Mouse (Mus musculus) stomach, embryonic 15.5 days (tissue): ENCODE results near the gene Grik5. TPM values are rescaled to one million over a fixed set of nuclear protein-coding genes. Genes with fewer than 3 reads are reported as not detected.
"Not testable (repeated sequence)": the region's sequence is repeated elsewhere in the genome, so short reads cannot be mapped to it uniquely, and the experiment has no call there.

Experiments used
- ATAC-seq: fragments of 200-750 bp; cut with Nextera tagmentation; 2 replicates; pipeline ENCODE4 v1.8.0; 2017; ENCODE audit warnings: low read depth, moderate number of reproducible peaks, moderate TSS enrichment; ENCODE audit not compliant: insufficient read depth, low FRiP score
- H3K27ac ChIP-seq: fragments of 300-500 bp; sonication (generic); 2 replicates; pipeline ENCODE4 v1.5.1; 2015; ENCODE audit warnings: mild to moderate bottlenecking, inconsistent platforms
- H3K27me3 ChIP-seq: fragments of 300-500 bp; sonication (generic); replicated peaks from 2 replicates; pipeline ENCODE4 v1.6.1; 2015; ENCODE audit warnings: inconsistent platforms
- H3K36me3 ChIP-seq: fragments of 300-500 bp; sonication (generic); 2 replicates; pipeline ENCODE4 v1.6.1; 2015; ENCODE audit warnings: inconsistent platforms
- H3K4me1 ChIP-seq: fragments of 300-500 bp; sonication (generic); 2 replicates; pipeline ENCODE4 v1.6.1; 2015; ENCODE audit warnings: inconsistent platforms
- H3K4me2 ChIP-seq: fragments of 300-500 bp; sonication (generic); 2 replicates; pipeline ENCODE4 v1.6.1; 2015; ENCODE audit warnings: mild to moderate bottlenecking, inconsistent platforms
- H3K4me3 ChIP-seq: fragments of 300-500 bp; sonication (generic); replicated peaks from 2 replicates; pipeline ENCODE4 v1.5.1; 2015; ENCODE audit warnings: inconsistent platforms
- H3K9ac ChIP-seq: fragments of 300-500 bp; sonication (generic); 2 replicates; pipeline ENCODE4 v1.6.1; 2015; ENCODE audit warnings: inconsistent platforms
- H3K9me3 ChIP-seq: fragments of 300-500 bp; sonication (generic); 2 replicates; pipeline ENCODE4 v1.6.1; 2016; ENCODE audit warnings: inconsistent platforms
- WGBS: fragments of 180-500 bp; shearing (Covaris S2); methylation state at CpG from one replicate; pipeline ENCODE4 v1.1.7; 2015; 5-methylcytosine and 5-hydroxymethylcytosine counted together
- polyA plus RNA-seq: library from polyadenylated mRNA; unstranded; fragments of >200 nt; fragmentation: Nextera tagmentation; extraction: Ambion mirVana; gene quantifications from 2 replicates; pipeline ENCODE4 v1.2.1, GENCODE M21; 2015

The Grik5 gene
- polyA plus RNA-seq, 1 experiment from 2014 or later = 6.3 TPM

DNA sequence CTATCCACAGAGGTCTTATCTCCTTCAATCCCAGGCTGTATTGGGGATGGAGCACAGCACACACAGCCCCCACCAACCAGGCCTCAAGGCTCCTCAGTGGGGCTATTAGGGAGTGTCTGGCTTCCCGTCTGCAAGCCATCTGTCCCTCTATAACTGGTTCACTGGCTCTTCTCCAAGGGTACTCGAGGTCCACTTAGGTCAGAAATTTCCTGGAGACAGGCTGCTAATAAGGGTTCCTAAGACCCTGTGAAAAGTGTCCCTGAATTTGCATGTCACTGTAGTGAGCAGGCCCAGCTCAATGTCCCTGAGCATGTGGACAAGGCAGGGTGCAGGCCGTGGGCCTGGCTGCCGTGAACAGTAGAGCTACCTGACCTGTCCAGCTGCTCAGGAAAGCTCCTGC is 15.2 kb downstream of the Grik5 start:
- no peak overlapping the region for H3K27ac ChIP-seq

DNA sequence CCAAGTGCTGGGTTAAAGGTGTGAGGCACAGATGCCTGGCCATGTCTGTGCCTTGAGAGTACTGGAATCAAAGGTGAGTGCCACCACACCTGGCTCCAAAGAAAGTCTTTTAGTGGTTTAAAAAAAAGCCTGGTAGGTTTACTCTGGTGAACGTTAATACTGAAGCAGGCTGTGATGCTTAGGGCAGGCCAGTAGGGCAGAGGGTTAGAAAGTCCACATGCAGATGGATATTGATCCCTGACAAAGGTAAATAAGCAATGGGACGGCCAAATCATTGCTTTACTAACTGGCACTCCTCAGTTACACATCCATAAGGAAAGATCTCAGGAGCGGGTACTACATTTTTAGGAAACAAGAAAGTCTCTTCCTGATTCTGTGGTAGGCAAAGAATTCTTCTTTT is 19.6 kb downstream of the Grik5 start:
- WGBS = 67% methylated on average over 3 of the region's 3 CpGs
- Histone ChIP-seq H3K9ac (no peak overlapping the region), H3K9me3 (no peaks in the 10 kb centered on the region), H3K4me1 (no peaks in the 10 kb centered on the region), H3K27me3 (no peaks in the 10 kb centered on the region), H3K4me2 (no peak overlapping the region), H3K27ac (no peak overlapping the region), H3K4me3 (no peak overlapping the region), H3K36me3 (peaks cover 13% of the 10 kb centered on the region)
- no peak for ATAC-seq

More for the DNA sequence above, 15.2 kb downstream of the Grik5 start:
- Histone ChIP-seq H3K4me1 (no peaks in the 10 kb centered on the region), H3K4me3 (no peak overlapping the region), H3K9ac (no peak overlapping the region), H3K27me3 (no peaks in the 10 kb centered on the region), H3K36me3 (peaks cover 13% of the 10 kb centered on the region), H3K9me3 (no peaks in the 10 kb centered on the region), H3K4me2 (no peak overlapping the region)
- WGBS = 56% methylated on average over 4 of the region's 4 CpGs
- ATAC-seq = no peak

DNA sequence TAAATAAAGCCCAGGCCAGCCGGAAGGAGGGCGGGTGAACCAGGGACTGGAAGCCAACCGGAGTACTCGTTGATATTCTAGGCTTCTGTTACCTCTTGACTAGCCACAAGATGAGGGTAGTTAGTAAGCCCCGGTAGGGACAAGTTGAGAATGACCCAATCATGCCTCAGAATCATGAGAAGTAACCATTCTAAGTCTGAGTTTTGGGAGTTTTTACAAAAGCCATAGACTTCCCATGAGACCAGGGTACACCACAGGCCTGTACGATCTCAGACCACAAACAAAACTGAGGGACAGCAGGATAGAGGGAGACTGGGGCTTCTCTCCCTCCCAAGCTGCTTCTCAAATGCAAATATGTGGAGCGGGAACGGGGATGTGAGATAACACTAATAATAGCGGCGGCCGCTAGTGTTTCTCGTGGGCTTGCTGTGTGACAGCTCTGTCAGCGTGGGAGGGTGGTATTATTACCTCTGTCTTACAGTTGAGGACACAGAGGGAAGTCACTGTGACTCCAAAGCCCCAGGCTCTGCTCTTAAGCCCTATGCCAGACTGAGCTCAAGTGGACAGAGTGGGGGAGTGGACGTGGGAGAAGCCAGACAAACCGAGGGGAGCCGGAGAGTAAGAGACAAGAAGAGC is 22.7 kb downstream of the Grik5 start:
- H3K4me1 ChIP-seq = no peaks in the 10 kb centered on the region
- H3K9me3 ChIP-seq = no peaks in the 10 kb centered on the region
- 79% methylated on average over 16 of the region's 16 CpGs for WGBS
- H3K36me3 ChIP-seq = peaks cover 22% of the 10 kb centered on the region
- no peak overlapping the region for H3K27ac ChIP-seq
- ATAC-seq = no peak
- no peak overlapping the region for H3K9ac ChIP-seq
- H3K27me3 ChIP-seq = no peaks in the 10 kb centered on the region
- H3K4me2 ChIP-seq = no peak overlapping the region
- no peak overlapping the region for H3K4me3 ChIP-seq

DNA sequence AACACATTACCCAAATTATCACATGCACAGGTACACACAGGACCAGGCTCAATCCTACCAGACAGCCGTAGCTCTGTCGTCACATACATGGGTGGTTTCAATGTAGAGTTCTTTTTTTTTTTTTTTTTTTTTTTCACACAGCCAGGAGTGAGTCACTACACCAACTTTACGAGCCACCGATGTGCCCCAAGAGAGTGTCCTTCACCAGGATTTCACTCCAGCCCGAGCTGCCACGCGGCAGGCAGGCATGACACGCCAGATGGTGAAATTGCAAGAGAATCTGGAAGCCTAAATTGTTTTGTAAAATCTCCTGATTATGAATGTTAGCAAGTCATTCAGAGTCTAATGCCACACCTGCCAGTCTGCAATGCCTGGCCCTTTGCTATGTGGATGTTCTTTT is 24.8 kb downstream of the Grik5 start:
- H3K27me3 ChIP-seq = no peaks in the 10 kb centered on the region
- no peak overlapping the region for H3K9ac ChIP-seq
- peaks cover 30% of the 10 kb centered on the region for H3K36me3 ChIP-seq
- 91% methylated on average over 8 of the region's 8 CpGs for WGBS
- H3K27ac ChIP-seq = no peak overlapping the region
- H3K4me1 ChIP-seq = no peaks in the 10 kb centered on the region
- H3K9me3 ChIP-seq = no peaks in the 10 kb centered on the region
- ATAC-seq = no peak
- no peak overlapping the region for H3K4me2 ChIP-seq
- H3K4me3 ChIP-seq = no peak overlapping the region

DNA sequence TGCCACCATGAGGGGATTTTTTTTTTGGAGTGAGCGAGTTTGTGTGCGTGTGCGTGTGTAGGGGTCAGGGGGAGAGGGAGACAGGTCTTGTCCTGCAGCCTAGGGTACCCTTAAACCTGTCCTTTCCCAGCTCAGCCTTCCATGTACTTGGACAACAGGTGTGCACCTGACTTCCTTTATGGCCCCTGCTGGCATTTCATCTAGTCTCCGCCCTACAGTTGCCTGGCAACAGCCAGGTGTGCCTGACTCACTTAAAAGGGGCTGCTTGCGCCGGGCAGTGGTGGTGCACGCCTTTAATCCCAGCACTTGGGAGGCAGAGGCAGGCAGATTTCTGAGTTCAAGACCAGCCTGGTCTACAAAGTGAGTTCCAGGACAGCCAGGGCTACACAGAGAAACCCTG is 27.5 kb downstream of the Grik5 start:
- not testable (repeated sequence) for H3K4me1 ChIP-seq, H3K9ac ChIP-seq, H3K4me2 ChIP-seq, ATAC-seq, H3K27me3 ChIP-seq, H3K4me3 ChIP-seq, H3K9me3 ChIP-seq, H3K27ac ChIP-seq
- WGBS = 91% methylated on average over 7 of the region's 7 CpGs
- peaks cover 30% of the 10 kb centered on the region for H3K36me3 ChIP-seq

DNA sequence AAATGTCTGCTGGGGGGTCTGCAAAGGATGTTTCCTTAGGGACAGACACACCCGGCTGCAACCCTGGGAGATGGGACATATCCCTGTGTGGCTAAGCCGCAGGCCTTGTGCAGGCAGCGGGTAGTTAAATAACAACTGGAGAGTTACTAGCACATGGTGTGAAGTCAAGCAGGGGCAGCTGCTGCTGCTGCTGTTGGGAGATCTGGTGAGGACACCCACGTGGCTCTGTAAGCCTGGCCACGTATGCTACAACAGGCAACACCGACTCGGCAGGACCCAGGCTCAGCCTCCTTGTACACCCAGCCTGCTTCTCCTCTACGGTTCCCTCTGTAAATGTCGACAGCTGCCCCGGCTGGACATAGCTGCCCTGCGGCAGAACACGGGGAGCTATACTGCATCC is 30.2 kb downstream of the Grik5 start:
- no peaks in the 10 kb centered on the region for H3K9me3 ChIP-seq
- no peaks in the 10 kb centered on the region for H3K27me3 ChIP-seq
- H3K4me1 ChIP-seq = no peaks in the 10 kb centered on the region
- no peak overlapping the region for H3K27ac ChIP-seq
- no peak overlapping the region for H3K4me2 ChIP-seq
- no peak for ATAC-seq
- no peak overlapping the region for H3K4me3 ChIP-seq
- H3K36me3 ChIP-seq = peaks cover 28% of the 10 kb centered on the region
- 88% methylated on average over 12 of the region's 12 CpGs for WGBS
- no peak overlapping the region for H3K9ac ChIP-seq

DNA sequence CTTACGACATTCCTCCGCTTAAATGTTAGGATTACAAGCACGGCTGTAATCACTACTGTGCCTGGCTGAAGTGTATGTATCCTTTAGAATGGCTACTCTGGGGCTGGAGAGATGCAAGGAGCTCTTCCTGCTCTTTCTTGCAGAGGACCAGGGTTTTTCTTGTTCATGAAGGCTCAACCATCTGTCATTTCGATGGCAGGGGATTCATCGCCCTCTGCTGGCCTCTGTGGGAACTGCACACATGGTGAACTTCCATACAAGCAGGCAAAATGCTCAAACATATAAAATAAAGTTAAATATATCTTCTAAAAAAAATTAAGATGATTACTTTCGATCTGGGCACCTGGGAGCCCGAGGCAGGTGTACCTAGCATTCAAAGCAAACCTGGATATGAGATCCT is 36.2 kb downstream of the Grik5 start:
- Histone ChIP-seq H3K9me3 (no peaks in the 10 kb centered on the region), H3K4me2 (no peak overlapping the region), H3K4me3 (no peak overlapping the region), H3K36me3 (peaks cover 10% of the 10 kb centered on the region), H3K27me3 (no peaks in the 10 kb centered on the region), H3K4me1 (no peaks in the 10 kb centered on the region), H3K9ac (no peak overlapping the region), H3K27ac (no peak overlapping the region)
- WGBS = 58% methylated on average over 7 of the region's 7 CpGs
- no peak for ATAC-seq

DNA sequence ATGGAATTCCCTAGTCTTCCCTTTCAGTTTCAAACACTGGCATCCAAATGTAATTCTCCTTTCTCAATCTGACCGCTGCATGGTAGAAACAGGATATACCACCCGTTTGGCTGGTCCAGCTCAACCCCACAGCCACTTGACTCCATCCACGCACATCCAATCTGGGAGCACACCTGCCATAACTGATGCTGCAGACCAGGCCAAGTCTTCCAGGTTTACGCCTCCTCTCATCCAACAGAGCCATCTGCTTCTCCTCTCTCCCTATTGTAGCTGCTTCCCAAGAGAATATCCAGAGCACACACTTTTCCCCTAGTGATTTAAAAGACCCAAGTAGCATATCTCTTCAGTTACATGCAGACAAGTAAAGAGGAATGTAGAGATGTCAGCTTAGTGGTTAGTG is 37.4 kb downstream of the Grik5 start:
- WGBS = 94% methylated on average over 4 of the region's 4 CpGs
- no peak overlapping the region for H3K4me3 ChIP-seq
- no peak overlapping the region for H3K9ac ChIP-seq
- H3K9me3 ChIP-seq = no peaks in the 10 kb centered on the region
- peaks cover 10% of the 10 kb centered on the region for H3K36me3 ChIP-seq
- ATAC-seq = no peak
- H3K27ac ChIP-seq = no peak overlapping the region
- H3K4me1 ChIP-seq = no peaks in the 10 kb centered on the region
- H3K27me3 ChIP-seq = no peaks in the 10 kb centered on the region
- H3K4me2 ChIP-seq = no peak overlapping the region

DNA sequence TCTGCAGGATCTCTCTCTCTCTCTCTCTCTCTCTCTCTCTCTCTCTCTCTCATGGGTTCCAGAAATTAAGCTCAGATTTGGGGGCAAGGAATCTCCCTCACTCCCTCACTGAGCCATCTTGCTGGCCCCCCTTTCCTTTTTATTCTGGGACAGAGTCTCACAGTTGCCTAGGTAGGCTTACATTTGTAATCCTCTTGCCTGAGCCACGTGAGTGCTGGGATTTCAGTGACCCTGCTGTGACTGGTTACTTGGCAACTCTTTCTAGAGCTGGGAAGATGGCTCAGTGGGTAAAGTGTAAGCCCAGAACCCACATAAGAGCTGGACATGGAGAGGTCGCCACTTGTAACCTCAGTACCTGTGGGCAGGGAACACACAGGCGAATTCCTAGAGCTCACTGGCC is 40.6 kb downstream of the Grik5 start:
- ATAC-seq = no peak
- H3K27me3 ChIP-seq = no peaks in the 10 kb centered on the region
- 77% methylated on average over 3 of the region's 3 CpGs for WGBS
- no peak overlapping the region for H3K4me2 ChIP-seq
- no peak overlapping the region for H3K9ac ChIP-seq
- H3K9me3 ChIP-seq = no peaks in the 10 kb centered on the region
- no peak overlapping the region for H3K4me3 ChIP-seq
- no peaks in the 10 kb centered on the region for H3K4me1 ChIP-seq
- no peak overlapping the region for H3K27ac ChIP-seq
- peaks cover 16% of the 10 kb centered on the region for H3K36me3 ChIP-seq

DNA sequence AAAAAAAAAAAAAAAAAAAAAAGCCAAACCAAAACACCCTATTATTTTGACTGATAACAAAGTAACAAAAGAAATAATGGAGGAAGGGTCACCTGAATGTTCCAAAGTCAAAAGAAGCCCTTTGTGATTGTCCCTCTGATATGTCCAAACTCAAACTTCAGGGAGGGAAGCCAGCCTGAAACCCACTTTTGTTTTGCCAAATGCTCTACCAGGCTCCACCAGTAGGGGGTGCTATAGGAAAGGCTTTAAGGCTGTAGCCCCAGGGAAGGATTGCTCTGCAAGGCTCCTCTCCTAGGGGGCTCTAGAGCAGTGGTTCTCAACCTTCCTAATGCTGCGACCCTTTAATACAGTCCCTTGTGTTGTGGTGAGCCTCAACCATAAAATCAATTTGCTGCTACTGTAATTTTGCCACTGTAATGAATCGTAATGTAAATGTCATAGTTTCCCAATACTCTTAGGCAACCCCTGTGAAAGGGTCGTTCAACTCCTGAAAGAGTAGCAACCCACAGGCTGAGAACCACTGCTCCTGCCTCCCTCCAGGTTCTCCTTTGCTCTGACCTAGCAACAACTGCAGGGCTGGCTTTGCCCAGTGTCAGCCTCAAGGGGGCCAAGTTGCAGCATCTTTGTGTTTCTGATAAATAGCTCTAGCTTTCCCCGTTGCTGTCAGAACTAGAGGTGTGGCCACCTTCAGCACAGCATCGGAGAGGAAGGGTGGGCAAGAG is 42.0 kb downstream of the Grik5 start:
- no peak for ATAC-seq
- Histone ChIP-seq H3K27ac (no peak overlapping the region), H3K36me3 (peaks cover 13% of the 10 kb centered on the region), H3K9me3 (no peaks in the 10 kb centered on the region), H3K4me2 (no peak overlapping the region), H3K4me1 (no peaks in the 10 kb centered on the region), H3K27me3 (no peaks in the 10 kb centered on the region), H3K4me3 (no peak overlapping the region), H3K9ac (no peak overlapping the region)
- WGBS = 37% methylated on average over 5 of the region's 5 CpGs

DNA sequence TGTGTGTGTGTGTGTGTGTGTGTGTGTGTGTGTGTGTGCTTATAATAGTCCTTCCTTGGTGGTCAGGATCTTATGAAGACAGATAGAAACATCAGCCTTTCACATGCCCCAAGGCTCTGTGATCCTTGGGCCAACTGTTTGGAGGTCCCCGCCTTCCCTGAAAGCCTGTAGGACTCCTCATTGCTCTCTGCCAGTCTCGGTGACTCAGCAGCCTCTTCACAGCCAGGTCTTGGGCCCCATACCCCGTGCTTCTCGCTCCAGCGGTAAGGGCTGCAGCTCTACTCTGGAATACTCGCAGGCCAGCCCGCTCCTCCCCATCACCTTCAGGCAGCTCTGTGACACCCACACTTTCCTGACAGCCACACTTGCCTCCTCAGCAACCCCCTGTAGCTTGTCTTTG is 45.7 kb downstream of the Grik5 start:
- Histone ChIP-seq H3K4me3 (no peak overlapping the region), H3K27me3 (no peaks in the 10 kb centered on the region), H3K4me2 (no peak overlapping the region), H3K9me3 (no peaks in the 10 kb centered on the region), H3K27ac (no peak overlapping the region), H3K36me3 (peaks cover 6% of the 10 kb centered on the region), H3K4me1 (no peaks in the 10 kb centered on the region), H3K9ac (no peak overlapping the region)
- 61% methylated on average over 7 of the region's 7 CpGs for WGBS
- ATAC-seq = no peak

DNA sequence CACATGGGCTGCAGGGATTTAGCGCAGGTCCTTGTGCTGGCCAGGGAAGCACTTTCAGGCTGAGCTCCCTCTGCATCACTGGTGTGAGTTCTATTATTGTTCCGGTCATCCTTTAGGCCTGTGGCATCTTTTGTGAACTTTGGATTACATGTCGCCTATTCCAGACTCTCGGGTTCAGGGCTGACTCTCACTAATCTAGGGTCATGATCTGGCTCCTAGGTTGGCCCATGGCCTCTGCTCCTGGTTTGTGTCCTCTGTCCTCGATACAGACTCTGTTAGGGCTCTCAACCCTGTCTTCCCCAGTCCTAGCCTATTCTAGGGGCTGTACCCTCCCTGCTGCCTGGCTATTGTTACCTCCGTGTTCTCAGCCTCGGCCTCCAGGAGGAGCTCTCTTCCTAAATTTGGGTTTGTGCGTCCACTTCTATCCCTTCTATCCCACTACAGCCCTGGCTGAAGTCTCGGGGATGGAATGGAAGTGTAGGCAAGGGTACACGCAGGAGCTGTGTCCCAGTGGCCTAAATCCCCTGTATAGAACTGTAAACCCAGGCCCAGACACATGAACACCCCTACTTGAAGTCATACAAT is 46.2 kb downstream of the Grik5 start:
- no peak overlapping the region for H3K27ac ChIP-seq
- no peaks in the 10 kb centered on the region for H3K27me3 ChIP-seq
- no peaks in the 10 kb centered on the region for H3K4me1 ChIP-seq
- WGBS = 61% methylated on average over 10 of the region's 10 CpGs
- no peaks in the 10 kb centered on the region for H3K9me3 ChIP-seq
- H3K4me2 ChIP-seq = no peak overlapping the region
- no peak overlapping the region for H3K4me3 ChIP-seq
- no peak for ATAC-seq
- H3K9ac ChIP-seq = no peak overlapping the region
- peaks cover 9% of the 10 kb centered on the region for H3K36me3 ChIP-seq
